Mouse (Mus musculus): ENCODE results near the gene Sfxn3. TPM values are rescaled to one million over a fixed set of nuclear protein-coding genes. Genes with fewer than 3 reads are reported as not detected.
A peak's percentile ranks its signal among the peaks of the same experiment; 100 is the strongest.

Sfxn3 gene
- polyA plus RNA-seq, 1 experiment from 2014 or later: 16.5 TPM

DNA sequence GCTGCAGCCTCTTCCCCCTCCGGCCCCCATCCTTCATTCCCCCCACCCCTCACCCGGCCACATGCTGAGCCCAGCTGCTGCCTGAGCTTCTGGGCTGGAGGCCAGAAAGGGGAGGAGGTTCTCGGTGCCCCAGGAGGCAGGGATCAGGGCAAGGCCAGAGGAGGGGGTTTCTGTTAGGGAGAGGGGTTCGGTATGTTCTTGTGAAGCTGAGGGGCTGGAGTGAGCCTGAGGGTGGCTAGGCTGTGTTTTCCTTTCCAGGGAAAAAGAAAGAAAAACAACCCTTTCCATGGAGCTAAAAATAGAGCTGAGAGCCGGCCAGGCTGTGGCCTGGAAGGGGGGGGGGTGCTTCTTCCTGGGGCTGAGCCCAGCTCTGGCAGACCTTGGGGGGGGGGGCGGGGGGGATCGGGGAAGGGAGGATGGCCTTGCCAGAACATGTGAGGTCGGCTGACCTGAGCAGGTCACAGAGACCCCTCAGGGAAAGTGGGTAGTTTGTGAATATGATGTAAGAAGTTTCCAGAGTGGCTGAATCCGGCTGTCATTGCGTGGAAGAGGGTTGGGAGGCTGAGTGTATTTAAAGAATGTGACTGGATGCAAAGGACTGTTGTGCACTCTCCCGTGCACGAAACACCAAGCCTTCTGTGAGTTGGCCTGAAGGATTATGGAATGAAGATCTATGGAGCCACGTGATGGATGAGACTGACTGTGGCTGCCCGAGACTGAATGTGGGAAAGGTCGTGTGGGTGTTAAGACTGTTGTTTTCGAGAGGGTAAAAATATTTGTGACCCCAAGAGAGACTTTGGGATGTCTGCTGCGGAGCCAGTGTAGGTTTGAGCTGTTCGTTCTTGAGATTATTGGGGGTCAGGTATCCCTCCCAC lies 30.7 kb upstream of the Sfxn3 start:
- peak; percentile 26 for ATAC-seq
- H3K27ac ChIP-seq (ENCODE audit: low read length): peak overlapping the region; percentile 100
- no peaks in the 10 kb centered on the region for H3K27me3 ChIP-seq (replicated peaks; ENCODE audit: control insufficient read depth, insufficient read depth, low read length)
- H3K36me3 ChIP-seq (ENCODE audit: control insufficient read depth, insufficient read depth, low read length): 0 out of 2 replicates have a peak, but pooled peaks cover under 1% of the 10 kb centered on the region
- H3K9me3 ChIP-seq (ENCODE audit: control insufficient read depth, low read length): no peaks in the 10 kb centered on the region
- peak overlapping the region; percentile 92 for H3K9ac ChIP-seq (ENCODE audit: low read depth, low read length)
- peak overlapping the region; percentile 93 for H3K4me2 ChIP-seq (ENCODE audit: low read depth, low read length)
- WGBS: 2% methylated on average over 18 of the region's 18 CpGs
- H3K4me3 ChIP-seq (ENCODE audit: low read length): peak overlapping the region; percentile 76
- peaks cover 53% of the 10 kb centered on the region for H3K4me1 ChIP-seq (ENCODE audit: control insufficient read depth, insufficient read depth, low read length)

DNA sequence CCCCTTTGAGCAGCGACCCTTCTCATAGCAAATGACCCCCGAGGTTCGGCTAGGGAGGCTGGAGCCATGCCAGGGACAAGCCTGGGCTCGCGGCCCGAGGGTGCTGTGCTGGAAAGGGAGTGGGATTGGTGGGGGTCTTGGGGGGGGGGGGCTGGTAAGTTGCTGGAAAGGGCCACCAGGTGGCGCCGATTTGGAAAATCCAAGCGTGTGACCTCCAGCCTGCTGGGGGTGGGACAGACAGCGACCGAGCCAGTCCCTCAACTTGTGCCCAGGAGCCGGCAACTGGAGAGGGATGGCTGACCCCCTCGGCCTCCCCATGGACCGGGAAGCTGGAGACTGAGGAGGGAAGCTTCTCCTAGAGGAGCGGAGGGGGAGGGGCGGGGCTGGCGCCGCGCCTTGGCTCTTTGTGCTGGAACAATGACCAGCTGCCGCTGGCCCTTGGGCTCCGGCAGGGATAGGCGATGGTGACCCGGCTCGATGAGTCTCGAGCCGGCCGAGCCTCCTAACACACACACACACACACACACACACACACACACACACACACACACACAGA lies 30.0 kb upstream of the Sfxn3 start:
- H3K9ac ChIP-seq (ENCODE audit: low read depth, low read length): peak overlapping the region; percentile 92
- H3K4me2 ChIP-seq (ENCODE audit: low read depth, low read length): peak overlapping the region; percentile 93
- no peaks in the 10 kb centered on the region for H3K27me3 ChIP-seq (replicated peaks; ENCODE audit: control insufficient read depth, insufficient read depth, low read length)
- H3K36me3 ChIP-seq (ENCODE audit: control insufficient read depth, insufficient read depth, low read length): 0 out of 2 replicates have a peak, but pooled peaks cover 3% of the 10 kb centered on the region
- no peaks in the 10 kb centered on the region for H3K9me3 ChIP-seq (ENCODE audit: control insufficient read depth, low read length)
- peaks cover 55% of the 10 kb centered on the region for H3K4me1 ChIP-seq (ENCODE audit: control insufficient read depth, insufficient read depth, low read length)
- H3K4me3 ChIP-seq (ENCODE audit: low read length): peak overlapping the region; percentile 76
- ATAC-seq: peak; percentile 29
- peak overlapping the region; percentile 100 for H3K27ac ChIP-seq (ENCODE audit: low read length)
- 0% methylated on average over 22 of the region's 27 CpGs for WGBS

DNA sequence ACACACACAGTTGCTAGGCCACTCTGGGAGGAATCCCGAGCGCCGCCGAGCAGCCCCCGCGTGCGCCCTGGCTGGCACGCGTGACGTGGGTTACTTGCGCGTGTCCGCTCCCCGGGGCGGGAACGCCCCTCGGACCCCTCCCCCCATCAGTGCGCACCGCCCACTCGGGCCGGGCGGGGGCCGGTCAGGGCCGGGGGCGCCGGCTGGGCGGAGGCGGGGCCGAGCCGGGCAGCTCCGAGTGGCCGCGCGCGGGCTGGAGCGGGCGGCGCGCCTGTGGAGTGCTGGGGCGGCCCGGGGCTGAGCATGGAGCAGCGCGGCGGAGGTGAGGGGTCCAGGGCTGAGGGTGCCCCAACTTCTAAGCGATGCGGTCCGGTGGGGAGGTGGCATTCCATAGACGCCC lies 29.4 kb upstream of the Sfxn3 start:
- peak overlapping the region; percentile 100 for H3K27ac ChIP-seq (ENCODE audit: low read length)
- WGBS: under 1% methylated on average over 38 of the region's 48 CpGs
- H3K4me1 ChIP-seq (ENCODE audit: control insufficient read depth, insufficient read depth, low read length): peaks cover 52% of the 10 kb centered on the region
- ATAC-seq: peak; percentile 47
- no peaks in the 10 kb centered on the region for H3K27me3 ChIP-seq (replicated peaks; ENCODE audit: control insufficient read depth, insufficient read depth, low read length)
- peak overlapping the region; percentile 93 for H3K4me2 ChIP-seq (ENCODE audit: low read depth, low read length)
- peak overlapping the region; percentile 92 for H3K9ac ChIP-seq (ENCODE audit: low read depth, low read length)
- H3K9me3 ChIP-seq (ENCODE audit: control insufficient read depth, low read length): no peaks in the 10 kb centered on the region
- H3K36me3 ChIP-seq (ENCODE audit: control insufficient read depth, insufficient read depth, low read length): 0 out of 2 replicates have a peak, but pooled peaks cover 3% of the 10 kb centered on the region
- H3K4me3 ChIP-seq (ENCODE audit: low read length): peak overlapping the region; percentile 76

DNA sequence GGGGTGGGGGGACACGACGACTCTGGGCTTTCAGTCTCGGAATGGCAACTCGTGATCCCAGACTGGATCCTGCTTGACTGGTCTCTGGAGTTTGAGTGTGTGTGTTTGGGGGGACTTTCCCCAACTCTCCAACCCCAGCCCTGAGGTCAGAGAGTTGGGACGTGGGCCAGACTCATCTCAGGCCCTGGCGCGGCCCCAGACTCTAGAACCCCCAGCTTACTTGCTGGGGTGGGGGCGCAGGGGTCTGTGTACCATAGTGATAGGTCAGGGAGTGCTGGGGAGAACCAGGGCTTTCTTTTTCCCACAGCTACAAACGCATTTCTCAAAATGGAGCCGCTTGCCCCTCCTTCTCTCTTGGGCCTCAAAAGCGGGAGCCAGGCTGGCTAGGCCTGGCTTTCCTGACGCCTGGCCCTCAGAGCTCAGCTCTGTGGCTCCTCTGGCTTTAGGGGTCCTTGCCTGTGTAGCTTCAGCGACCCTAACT lies 28.9 kb upstream of the Sfxn3 start:
- under 1% methylated on average over 13 of the region's 13 CpGs for WGBS
- Histone ChIP-seq H3K4me3 (ENCODE audit: low read length) (peak overlapping the region; percentile 76), H3K36me3 (ENCODE audit: control insufficient read depth, insufficient read depth, low read length) (0 out of 2 replicates have a peak, but pooled peaks cover 3% of the 10 kb centered on the region), H3K9me3 (ENCODE audit: control insufficient read depth, low read length) (no peaks in the 10 kb centered on the region), H3K27me3 (replicated peaks; ENCODE audit: control insufficient read depth, insufficient read depth, low read length) (no peaks in the 10 kb centered on the region), H3K27ac (ENCODE audit: low read length) (peak overlapping the region; percentile 100), H3K4me1 (ENCODE audit: control insufficient read depth, insufficient read depth, low read length) (peaks cover 47% of the 10 kb centered on the region), H3K4me2 (ENCODE audit: low read depth, low read length) (peak overlapping the region; percentile 93), H3K9ac (ENCODE audit: low read depth, low read length) (peak overlapping the region; percentile 92)
- no peak for ATAC-seq

DNA sequence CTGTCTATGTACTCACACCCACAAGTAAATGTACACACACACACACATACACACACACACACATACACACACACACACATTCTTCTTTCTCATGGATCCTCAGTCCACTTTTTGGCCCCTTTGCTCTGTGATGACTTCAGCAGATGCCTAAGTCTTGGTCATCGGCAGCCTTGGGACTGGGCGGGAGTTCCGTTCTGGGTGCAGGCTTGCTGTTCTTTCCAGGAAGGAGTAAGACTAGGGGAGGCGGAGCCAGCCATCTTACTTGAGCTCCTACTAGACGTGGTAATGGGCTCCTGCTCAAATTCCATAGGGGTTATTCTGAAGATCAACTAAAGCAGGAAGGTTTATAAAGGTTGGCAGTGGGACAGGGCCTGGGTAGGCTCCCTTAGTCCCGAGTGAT lies 27.0 kb upstream of the Sfxn3 start:
- peak overlapping the region; percentile 40; the same call in 1 of the 2 replicates for H3K9ac ChIP-seq (ENCODE audit: low read depth, low read length)

DNA sequence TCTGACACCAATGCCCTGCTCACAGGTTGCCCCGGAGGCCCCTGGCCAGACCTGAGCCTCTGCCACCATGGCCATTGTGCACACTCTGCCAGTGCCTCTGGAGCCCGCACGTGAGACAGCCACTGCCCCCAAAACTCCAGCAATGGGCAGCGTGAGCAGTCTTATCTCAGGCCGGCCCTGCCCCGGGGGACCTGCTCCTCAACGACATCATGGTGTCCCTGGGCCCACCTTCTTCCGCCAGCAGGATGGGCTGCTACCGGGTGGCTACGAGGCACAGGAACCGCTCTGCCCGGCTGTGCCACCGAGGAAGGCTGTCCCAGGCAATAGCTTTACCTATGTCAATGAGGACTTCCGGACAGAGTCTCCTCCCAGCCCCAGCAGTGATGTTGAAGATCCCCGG lies 25.9 kb upstream of the Sfxn3 start:
- Histone ChIP-seq H3K4me1 (ENCODE audit: control insufficient read depth, insufficient read depth, low read length) (peaks cover 30% of the 10 kb centered on the region), H3K36me3 (ENCODE audit: control insufficient read depth, insufficient read depth, low read length) (peaks cover 21% of the 10 kb centered on the region), H3K9ac (ENCODE audit: low read depth, low read length) (peak overlapping the region; percentile 40)

More for the DNA sequence above, 27.0 kb upstream of the Sfxn3 start:
- Histone ChIP-seq H3K4me2 (ENCODE audit: low read depth, low read length) (peak overlapping the region; percentile 45), H3K27ac (ENCODE audit: low read length) (no peak overlapping the region), H3K36me3 (ENCODE audit: control insufficient read depth, insufficient read depth, low read length) (peaks cover 14% of the 10 kb centered on the region; the same call in 1 of the 2 replicates), H3K4me3 (ENCODE audit: low read length) (0 out of 2 replicates have a peak overlapping the region, but pooled peaks have one; percentile 6), H3K9me3 (ENCODE audit: control insufficient read depth, low read length) (no peaks in the 10 kb centered on the region), H3K27me3 (replicated peaks; ENCODE audit: control insufficient read depth, insufficient read depth, low read length) (no peaks in the 10 kb centered on the region), H3K4me1 (ENCODE audit: control insufficient read depth, insufficient read depth, low read length) (peaks cover 31% of the 10 kb centered on the region)
- WGBS: 51% methylated on average over 6 of the region's 6 CpGs
- ATAC-seq: no peak

DNA sequence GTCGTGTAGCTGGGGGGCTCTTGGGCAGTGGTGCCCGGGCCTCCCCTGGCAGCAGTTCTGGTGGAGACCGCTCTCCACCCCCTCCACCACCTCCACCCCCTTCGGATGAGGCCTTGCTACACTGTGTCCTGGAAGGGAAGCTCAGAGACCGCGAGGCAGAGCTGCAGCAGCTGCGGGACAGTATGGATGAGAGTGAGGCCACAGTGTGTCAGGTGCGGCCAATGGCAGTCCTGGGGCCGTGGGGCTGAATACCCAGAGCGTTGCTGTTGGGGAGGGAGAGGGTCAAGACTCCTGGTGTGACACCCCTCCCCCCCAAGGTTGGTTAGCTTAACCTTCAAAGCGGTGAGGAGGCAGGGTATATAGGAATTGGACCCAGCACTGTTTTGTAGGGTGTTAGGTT lies 23.3 kb upstream of the Sfxn3 start:
- H3K36me3 ChIP-seq (ENCODE audit: control insufficient read depth, insufficient read depth, low read length): peaks cover 29% of the 10 kb centered on the region
- no peak for ATAC-seq
- 80% methylated on average over 11 of the region's 11 CpGs for WGBS
- H3K4me3 ChIP-seq (ENCODE audit: low read length): no peak overlapping the region
- H3K4me1 ChIP-seq (ENCODE audit: control insufficient read depth, insufficient read depth, low read length): peaks cover 38% of the 10 kb centered on the region
- no peaks in the 10 kb centered on the region for H3K27me3 ChIP-seq (replicated peaks; ENCODE audit: control insufficient read depth, insufficient read depth, low read length)
- no peaks in the 10 kb centered on the region for H3K9me3 ChIP-seq (ENCODE audit: control insufficient read depth, low read length)
- H3K4me2 ChIP-seq (ENCODE audit: low read depth, low read length): no peak overlapping the region
- no peak overlapping the region for H3K27ac ChIP-seq (ENCODE audit: low read length)
- no peak overlapping the region for H3K9ac ChIP-seq (ENCODE audit: low read depth, low read length)

More for the DNA sequence above, 25.9 kb upstream of the Sfxn3 start:
- Histone ChIP-seq H3K4me3 (ENCODE audit: low read length) (no peak overlapping the region), H3K27ac (ENCODE audit: low read length) (no peak overlapping the region), H3K27me3 (replicated peaks; ENCODE audit: control insufficient read depth, insufficient read depth, low read length) (no peaks in the 10 kb centered on the region), H3K9me3 (ENCODE audit: control insufficient read depth, low read length) (no peaks in the 10 kb centered on the region), H3K4me2 (ENCODE audit: low read depth, low read length) (no peak overlapping the region)
- 89% methylated on average over 15 of the region's 15 CpGs for WGBS
- ATAC-seq: no peak

DNA sequence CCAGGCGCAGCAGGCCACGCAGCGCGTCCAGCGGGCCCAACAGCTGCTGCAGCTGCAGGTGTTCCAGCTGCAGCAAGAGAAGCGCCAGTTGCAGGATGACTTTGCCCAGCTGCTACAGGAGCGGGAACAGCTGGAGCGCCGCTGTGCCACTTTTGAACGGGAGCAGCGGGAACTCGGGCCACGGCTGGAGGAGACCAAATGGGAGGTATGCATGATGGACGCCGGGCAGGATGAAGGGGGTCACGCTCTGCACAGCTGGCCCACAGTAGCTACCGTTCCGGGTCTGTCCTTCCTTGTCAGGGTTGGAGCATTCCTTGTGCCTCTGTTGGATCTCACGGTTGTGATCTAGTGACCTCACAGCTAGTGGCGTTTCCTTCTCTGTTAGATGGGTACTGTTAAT lies 22.5 kb upstream of the Sfxn3 start:
- H3K27ac ChIP-seq (ENCODE audit: low read length): no peak overlapping the region
- no peaks in the 10 kb centered on the region for H3K27me3 ChIP-seq (replicated peaks; ENCODE audit: control insufficient read depth, insufficient read depth, low read length)
- 84% methylated on average over 20 of the region's 20 CpGs for WGBS
- peaks cover 29% of the 10 kb centered on the region for H3K36me3 ChIP-seq (ENCODE audit: control insufficient read depth, insufficient read depth, low read length)
- no peak overlapping the region for H3K4me2 ChIP-seq (ENCODE audit: low read depth, low read length)
- no peak overlapping the region for H3K9ac ChIP-seq (ENCODE audit: low read depth, low read length)
- no peaks in the 10 kb centered on the region for H3K9me3 ChIP-seq (ENCODE audit: control insufficient read depth, low read length)
- H3K4me3 ChIP-seq (ENCODE audit: low read length): no peak overlapping the region
- ATAC-seq: no peak
- peaks cover 31% of the 10 kb centered on the region for H3K4me1 ChIP-seq (ENCODE audit: control insufficient read depth, insufficient read depth, low read length)

DNA sequence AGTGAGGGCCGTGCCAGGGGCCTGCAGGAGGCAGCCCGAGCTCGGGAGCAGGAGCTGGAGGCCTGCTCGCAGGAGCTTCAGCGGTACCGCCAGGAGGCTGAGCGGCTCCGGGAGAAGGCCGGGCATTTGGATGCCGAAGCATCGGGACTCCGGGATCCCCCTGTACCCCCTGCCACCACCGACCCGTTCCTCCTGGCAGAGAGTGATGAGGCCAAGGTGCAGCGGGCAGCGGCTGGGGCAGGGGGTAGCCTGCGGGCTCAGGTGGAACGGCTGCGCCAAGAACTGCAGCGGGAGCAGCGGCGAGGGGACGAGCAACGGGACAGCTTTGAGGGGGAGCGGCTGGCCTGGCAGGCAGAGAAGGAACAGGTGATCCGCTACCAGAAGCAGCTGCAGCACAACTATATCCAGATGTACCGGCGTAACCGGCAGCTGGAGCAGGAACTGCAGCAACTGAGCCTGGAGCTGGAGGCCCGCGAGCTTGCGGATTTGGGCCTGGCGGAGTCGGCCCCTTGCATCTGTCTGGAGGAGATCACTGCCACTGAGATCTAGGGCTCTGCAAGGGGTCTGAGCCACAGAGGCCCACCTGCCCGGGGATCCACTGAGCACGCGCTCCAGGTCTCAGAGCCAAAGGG lies 21.2 kb upstream of the Sfxn3 start:
- no peak overlapping the region for H3K4me3 ChIP-seq (ENCODE audit: low read length)
- peaks cover 22% of the 10 kb centered on the region for H3K4me1 ChIP-seq (ENCODE audit: control insufficient read depth, insufficient read depth, low read length)
- no peak overlapping the region for H3K27ac ChIP-seq (ENCODE audit: low read length)
- H3K9me3 ChIP-seq (ENCODE audit: control insufficient read depth, low read length): no peaks in the 10 kb centered on the region
- ATAC-seq: no peak
- no peaks in the 10 kb centered on the region for H3K27me3 ChIP-seq (replicated peaks; ENCODE audit: control insufficient read depth, insufficient read depth, low read length)
- peaks cover 29% of the 10 kb centered on the region for H3K36me3 ChIP-seq (ENCODE audit: control insufficient read depth, insufficient read depth, low read length)
- WGBS: 90% methylated on average over 37 of the region's 37 CpGs
- H3K9ac ChIP-seq (ENCODE audit: low read depth, low read length): peak overlapping the region; percentile 14; the same call in 1 of the 2 replicates
- no peak overlapping the region for H3K4me2 ChIP-seq (ENCODE audit: low read depth, low read length)

All from intestine, embryonic 16.5 days (tissue).